Mouse (Mus musculus) splenic B cell, adult 2 months (primary cell): ENCODE data around the gene Col6a6.

Experiments
- DNase-seq: peaks from one replicate; pipeline ENCODE4 v3.0.0-alpha.2; 2011; ENCODE audit warnings: low read depth, low spot score
- H3K27me3 ChIP-seq: 2 replicates; pipeline ENCODE4 v1.6.1; 2012; ENCODE audit warnings: mild to moderate bottlenecking, low read length, moderate library complexity, mixed read lengths; ENCODE audit not compliant: control insufficient read depth, poor library complexity, insufficient read depth, severe bottlenecking
- H3K36me3 ChIP-seq: 2 replicates; pipeline ENCODE4 v1.6.1; 2012; ENCODE audit warnings: mild to moderate bottlenecking, low read length, moderate library complexity, mixed read lengths; ENCODE audit not compliant: control insufficient read depth, poor library complexity, insufficient read depth, severe bottlenecking

Gene Col6a6

DNA sequence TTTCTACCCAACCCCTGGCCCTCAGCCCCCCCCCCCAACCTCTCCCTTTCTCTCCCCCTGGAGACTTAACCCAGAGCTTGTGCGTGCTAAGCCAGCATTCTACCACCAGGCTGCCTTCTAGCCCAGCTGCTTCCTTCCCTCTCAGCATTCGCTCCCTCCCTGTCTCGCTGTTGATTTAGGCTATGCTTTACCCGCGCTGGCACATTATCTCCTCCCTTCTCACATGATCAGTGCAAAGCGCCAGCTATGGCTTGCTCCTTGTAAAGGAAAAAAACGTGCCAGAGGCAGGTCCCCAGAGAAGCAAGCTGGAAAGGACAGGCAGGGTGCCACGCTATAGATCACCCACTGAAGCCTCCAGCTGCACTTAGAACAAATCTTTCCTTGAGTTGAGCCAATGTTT, 90.5 kb downstream of the Col6a6 start:
- DNase-seq = no peak
- Histone ChIP-seq H3K36me3 (no peaks in the 10 kb centered on the region), H3K27me3 (no peaks in the 10 kb centered on the region)

DNA sequence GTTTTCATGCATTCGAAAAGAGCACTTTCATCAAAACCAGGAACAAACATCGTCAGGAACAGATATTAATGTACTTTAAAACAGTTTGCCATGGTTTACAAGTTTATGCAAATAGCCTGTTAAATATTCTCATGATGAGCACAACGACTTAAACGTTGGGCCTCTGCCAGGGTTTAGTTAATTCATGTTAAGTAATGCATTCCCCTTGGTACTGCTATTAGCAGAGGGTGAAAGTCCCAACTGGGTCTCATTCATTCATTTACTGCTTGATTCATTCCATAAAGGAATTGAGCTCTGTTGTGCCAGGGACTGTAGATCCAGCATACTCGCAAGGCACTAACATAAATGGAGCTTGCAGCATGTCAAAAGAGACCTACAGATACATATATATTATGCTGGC, 92.8 kb downstream of the Col6a6 start:
- Histone ChIP-seq H3K36me3 (no peaks in the 10 kb centered on the region), H3K27me3 (no peaks in the 10 kb centered on the region)
- DNase-seq = no peak

DNA sequence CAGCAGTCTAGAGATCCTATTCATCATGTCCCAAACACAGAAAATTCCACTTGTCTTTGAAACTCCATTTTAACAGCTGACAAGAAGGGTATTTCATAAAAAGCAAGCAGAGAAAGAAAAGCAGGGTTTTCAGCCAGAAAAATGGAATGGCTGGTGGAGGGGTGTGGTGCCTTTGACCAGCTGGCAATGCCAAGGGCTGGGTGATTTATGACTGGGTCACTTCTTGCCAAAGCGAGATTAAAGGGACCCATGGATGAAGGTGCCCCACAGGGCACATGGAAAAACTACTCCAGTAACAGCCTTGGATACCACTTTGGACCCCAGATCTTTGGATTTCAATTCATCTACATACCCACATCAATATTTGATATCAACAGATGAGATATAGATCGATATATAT, 93.3 kb downstream of the Col6a6 start:
- DNase-seq = no peak
- no peaks in the 10 kb centered on the region for H3K27me3 ChIP-seq
- no peaks in the 10 kb centered on the region for H3K36me3 ChIP-seq

DNA sequence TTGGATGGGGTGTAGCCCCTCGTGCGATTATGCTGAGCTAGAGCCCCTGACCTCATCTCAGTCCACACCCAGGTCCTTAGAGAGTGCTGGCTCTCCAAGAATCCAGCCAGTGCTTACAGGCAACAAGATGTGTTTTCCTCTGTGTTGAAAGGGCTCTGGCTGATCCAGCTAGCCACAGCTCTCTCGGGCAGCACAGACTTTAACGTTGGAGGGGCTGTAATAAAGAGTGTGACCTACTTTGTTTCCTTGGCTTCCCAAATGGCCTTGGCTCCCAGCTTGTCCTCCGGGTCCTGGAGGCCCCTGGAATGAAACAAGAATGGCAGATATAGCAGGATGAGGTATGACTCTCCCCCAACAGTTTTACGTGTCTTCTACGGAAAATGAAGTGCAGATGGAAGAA, 96.0 kb downstream of the Col6a6 start:
- no peaks in the 10 kb centered on the region for H3K27me3 ChIP-seq
- DNase-seq = no peak
- no peaks in the 10 kb centered on the region for H3K36me3 ChIP-seq

DNA sequence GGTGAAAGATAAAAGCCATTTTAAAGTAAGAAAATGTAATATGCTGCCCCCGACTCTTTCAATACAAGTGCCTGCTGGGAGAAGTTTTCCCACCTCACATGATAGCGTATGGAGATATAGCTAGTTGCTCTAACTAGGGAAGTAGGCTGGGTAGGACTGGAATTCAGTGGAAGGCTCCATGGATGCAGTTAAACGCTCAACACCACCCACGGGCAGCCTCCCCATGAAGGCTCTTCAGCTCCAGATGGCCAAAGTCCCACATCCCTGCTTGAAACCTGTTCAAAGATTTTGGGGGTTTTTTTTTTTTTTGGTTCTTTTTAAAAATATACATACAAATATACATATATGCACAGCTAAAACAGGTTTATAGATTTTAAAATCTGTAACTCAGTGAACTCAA, 107.5 kb downstream of the Col6a6 start:
- Histone ChIP-seq H3K36me3 (no peaks in the 10 kb centered on the region), H3K27me3 (no peaks in the 10 kb centered on the region)
- no peak for DNase-seq

DNA sequence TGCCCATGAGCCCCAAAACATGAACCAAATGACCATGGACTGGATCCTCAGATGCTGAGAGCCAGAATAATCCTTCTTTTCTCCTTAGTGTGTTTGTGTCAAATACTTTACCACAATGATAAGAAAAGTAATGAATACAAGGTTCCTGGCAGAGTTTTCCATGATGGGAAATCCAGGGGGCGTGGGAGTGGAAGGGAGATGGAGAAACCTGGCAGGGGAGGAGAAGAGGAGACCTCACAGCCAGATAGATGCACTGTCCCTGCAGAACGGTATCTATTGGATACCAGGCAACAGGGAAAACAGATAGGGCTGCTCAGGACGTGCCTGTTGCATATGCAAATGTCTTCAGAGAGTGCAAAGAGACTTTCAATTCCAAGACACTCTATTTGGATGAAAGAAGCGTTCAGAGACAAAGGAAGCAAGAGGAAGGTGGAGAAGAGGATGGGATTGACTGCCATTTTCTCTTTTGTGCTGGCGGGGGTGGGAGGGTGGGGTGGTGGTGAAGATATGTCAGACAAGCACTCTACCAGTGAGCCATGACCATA, 108.0 kb downstream of the Col6a6 start:
- Histone ChIP-seq H3K27me3 (no peaks in the 10 kb centered on the region), H3K36me3 (no peaks in the 10 kb centered on the region)
- DNase-seq = no peak

DNA sequence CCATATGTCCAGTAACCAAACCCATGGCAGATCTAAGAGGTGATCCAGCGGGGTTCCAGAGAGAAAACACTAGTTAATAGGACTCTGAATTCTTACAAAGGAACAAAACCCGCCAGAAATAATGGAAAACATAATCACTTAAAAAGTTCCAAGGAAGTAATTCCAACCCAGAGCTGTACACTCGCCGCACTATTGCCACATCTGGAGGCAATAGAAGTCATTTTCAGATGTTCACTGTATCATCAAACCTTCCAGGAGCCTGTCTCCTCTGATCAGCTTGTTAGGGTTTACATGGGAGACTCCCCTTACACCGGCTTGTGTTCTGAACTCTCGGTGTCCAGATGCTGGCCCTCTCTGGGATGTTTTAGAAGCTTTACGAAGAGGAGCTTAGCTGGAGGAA, 108.6 kb downstream of the Col6a6 start:
- Histone ChIP-seq H3K27me3 (no peaks in the 10 kb centered on the region), H3K36me3 (no peaks in the 10 kb centered on the region)
- no peak for DNase-seq

DNA sequence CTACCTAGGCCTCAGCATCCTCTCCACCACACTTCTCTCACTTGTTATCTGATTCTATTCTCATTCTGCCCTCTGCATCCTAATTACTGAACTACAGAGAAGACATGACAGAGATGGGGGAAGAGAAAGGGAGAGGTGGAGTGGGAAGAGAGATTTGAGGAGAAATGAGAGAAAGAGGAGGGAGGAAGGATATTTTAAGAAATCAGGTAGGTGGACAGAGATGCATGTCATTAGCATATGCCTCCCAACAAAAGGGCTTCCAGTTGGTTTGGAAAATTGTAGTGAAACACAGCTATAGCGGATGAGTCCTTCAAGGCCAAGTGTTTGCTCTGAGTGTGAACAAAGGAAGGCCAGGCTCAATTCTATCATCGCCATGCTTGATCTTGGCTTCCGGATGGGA, 115.9 kb downstream of the Col6a6 start:
- Histone ChIP-seq H3K27me3 (no peaks in the 10 kb centered on the region), H3K36me3 (no peaks in the 10 kb centered on the region)
- no peak for DNase-seq

DNA sequence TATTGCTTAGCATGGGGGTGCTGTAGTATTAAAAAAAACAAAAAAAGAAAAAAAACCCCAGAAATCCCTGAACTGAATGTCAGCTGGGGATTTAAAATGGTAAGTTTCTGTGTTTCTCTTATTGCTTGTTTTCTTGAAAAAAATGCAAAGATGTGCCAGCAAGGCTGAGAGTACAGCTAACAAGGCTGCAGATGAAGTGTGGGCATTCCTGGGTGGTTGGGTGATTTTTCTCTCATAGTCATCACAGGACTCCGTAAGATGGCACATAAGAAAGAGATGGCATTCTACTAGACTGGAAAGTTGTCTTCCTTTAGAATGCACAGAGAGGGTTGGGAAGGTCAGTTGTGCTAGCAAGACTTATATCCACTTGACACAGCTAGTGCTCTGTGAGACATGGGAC, 122.9 kb downstream of the Col6a6 start:
- no peaks in the 10 kb centered on the region for H3K27me3 ChIP-seq
- H3K36me3 ChIP-seq = no peaks in the 10 kb centered on the region
- no peak for DNase-seq

DNA sequence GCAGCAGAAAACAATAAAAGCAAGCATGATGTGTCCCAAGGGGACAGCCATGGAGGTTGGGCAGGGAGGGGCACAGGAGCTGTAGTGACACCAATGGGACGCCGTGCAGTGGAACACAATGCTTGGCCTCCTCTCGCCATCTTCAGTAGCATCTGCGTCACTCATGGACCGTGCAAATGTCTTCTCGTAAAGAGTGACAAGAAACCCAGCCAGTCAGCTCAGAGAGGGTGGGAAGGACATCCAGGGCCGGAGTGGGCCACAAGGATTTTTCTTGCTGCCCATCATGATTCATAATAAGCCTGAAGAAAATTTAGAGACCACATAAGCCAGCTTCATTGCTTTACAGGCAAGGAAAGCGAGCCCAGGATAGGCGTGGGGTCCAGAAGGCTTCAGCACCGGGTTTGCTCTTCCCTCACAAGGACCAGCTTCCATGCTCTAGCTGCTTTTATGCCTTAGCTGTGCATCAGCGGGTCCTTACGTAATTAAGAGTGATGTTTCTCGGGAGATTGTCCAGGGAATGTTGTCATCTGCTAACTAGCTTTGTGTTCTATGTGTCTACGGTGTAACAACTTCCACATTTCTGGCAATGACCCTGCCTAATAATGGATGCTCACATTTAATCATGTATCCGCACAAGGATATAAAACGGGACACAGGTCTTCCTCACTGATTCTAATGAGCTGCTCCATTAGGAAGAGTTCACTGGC, 123.6 kb downstream of the Col6a6 start:
- no peaks in the 10 kb centered on the region for H3K27me3 ChIP-seq
- no peaks in the 10 kb centered on the region for H3K36me3 ChIP-seq
- no peak for DNase-seq

DNA sequence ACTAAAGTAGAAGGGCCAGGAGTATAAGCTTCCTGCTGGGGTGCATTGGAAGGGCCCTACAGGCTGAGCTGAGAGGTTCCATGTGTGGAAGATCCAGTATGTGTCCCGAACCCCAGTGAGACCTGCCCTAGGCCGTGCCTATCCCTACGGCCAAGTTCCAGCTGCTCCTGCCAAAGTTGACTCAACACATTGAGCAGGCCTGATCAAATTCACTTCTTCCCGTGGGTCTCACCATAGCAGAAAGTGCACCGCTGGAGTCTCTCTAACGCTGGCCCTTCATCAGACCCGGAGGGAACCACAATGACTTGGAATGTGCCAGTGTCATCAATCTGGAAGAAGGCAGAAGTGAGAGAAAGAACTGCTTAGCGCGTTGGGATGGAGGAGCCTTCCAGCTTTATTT, 126.0 kb downstream of the Col6a6 start:
- no peak for DNase-seq
- Histone ChIP-seq H3K36me3 (no peaks in the 10 kb centered on the region), H3K27me3 (no peaks in the 10 kb centered on the region)

DNA sequence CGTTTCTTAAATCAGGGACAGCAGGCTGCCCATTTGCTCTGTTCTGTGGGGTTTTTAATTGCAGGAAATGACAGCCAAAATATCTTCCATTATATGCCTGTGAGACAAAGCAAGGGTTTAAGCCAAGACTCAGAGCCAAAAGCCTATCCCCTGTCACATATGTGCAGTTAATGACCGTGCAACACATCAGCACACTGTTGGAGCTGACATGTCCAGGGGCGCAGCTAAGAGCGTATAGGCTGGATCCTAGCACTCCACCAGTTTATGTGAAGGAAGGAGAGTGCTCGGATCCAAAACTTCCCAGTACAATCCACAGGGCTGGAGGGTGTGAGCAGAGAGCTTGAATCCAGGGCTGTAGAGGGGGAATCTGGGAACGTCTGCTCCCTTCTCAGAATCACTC, 127.3 kb downstream of the Col6a6 start:
- Histone ChIP-seq H3K27me3 (no peaks in the 10 kb centered on the region), H3K36me3 (no peaks in the 10 kb centered on the region)
- no peak for DNase-seq

DNA sequence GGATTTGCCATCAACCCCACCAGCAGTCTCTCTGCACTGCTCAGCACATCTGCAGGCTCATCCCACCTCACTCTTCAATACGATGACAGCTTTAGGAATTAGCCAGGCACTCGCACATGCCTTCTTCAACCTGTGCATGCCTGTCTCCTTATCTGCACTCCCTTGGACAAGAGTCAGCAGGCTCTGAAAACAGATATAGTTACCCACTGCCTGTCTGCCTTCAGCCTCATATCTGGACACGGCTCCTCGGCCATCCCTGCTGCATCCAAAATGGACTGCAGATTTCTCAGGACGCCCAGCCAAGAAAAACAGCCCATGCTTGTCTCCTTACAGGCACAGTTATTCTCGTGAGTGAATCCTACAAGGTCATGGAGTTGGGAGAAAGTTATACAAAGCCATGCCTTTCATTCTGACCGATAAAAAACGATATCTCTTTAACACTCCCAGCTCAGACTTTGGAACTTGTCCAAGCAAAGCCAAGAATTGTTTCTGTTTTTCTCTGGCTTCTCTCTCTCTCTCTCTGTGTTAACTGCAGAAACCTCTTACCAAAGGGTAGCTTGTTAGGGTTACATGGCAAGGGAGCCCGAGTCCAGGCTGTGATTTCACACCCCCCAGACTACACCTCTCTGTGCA, 130.1 kb downstream of the Col6a6 start:
- H3K27me3 ChIP-seq = no peaks in the 10 kb centered on the region
- H3K36me3 ChIP-seq = no peaks in the 10 kb centered on the region
- DNase-seq = no peak

DNA sequence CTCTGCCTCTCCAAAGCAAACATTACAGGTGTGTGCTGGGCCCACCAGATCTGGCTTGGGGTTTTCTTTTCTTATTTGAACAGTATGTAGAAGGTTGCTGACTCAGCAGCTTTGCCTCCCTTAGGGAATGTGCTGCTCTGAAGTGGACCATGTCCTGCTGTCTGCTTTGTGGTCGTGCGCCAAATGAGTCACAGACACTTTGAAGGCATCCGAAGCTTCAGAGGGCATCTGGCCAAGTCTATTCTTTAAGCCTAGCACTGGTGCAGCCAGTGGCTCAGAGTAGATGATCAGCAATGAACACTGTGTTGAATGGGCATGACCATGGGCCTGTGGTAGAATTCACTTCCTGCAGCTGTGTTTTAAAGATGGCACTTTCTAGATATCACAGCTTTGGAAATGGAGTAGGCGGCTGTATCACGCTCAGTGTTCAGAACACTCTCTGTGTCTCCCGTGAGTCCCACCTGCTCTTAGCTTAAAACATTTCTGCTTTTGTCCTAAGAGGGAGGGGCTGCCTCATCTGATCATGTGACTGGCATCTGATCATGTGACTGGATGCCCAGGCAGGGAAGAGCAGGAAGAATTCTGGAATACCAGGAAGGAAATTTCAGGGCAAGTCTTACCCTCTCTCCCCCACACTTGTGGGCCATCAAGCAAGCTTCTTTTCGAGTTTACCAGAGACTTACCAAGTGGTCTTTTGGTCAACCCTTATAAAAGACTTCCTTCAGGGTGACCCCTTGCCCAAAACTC, 131.0 kb downstream of the Col6a6 start:
- Histone ChIP-seq H3K36me3 (no peaks in the 10 kb centered on the region), H3K27me3 (no peaks in the 10 kb centered on the region)
- no peak for DNase-seq

DNA sequence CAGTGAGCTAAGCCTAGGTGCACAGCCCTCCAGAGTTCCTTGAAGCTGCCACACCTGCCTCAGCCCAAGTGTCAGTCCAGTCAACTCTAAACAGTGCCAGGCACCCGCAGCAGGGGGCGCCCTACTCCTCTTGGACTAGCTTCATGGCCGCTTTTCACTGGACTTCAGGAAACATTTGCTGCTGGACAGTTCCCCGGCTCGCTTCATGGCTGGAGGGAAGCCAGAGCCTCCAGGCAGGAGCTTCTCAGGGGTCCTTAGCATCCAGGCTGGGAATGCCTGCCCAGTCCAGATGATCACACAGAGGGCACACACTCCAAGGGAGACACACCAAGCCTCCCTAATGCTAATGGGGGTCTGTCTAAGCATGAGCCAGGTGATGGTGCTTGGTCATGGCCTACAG, 134.1 kb downstream of the Col6a6 start:
- Histone ChIP-seq H3K36me3 (0 out of 2 replicates have a peak, but pooled peaks cover 1% of the 10 kb centered on the region), H3K27me3 (no peaks in the 10 kb centered on the region)
- peak; percentile 61 for DNase-seq
